Mouse (Mus musculus) thymus, adult 2 months (tissue): ENCODE results near the gene Tbx21. TPM values are rescaled to one million over a fixed set of nuclear protein-coding genes. Genes with fewer than 3 reads are reported as not detected.

Experiments used
- DNase-seq: peaks from one replicate; pipeline ENCODE4 v3.0.0; 2021
- H3K27ac ChIP-seq: fragments of 200-500 bp; 2 replicates; pipeline ENCODE4 v1.5.1; 2012; ENCODE audit warnings: low read length, control low read depth; ENCODE audit not compliant: control insufficient read depth, insufficient read depth
- H3K27me3 ChIP-seq: fragments of 200-500 bp; 2 replicates; pipeline ENCODE4 v1.6.1; 2012; ENCODE audit warnings: mild to moderate bottlenecking, low read length, moderate library complexity, mixed read lengths; ENCODE audit not compliant: control insufficient read depth, insufficient read depth
- H3K36me3 ChIP-seq: fragments of 200-500 bp; 2 replicates; pipeline ENCODE4 v1.6.1; 2012; ENCODE audit warnings: mild to moderate bottlenecking, low read length, moderate library complexity; ENCODE audit not compliant: control insufficient read depth, insufficient read depth
- H3K4me1 ChIP-seq: fragments of 200-500 bp; replicated peaks from 2 replicates; pipeline ENCODE4 v1.6.1; 2012; ENCODE audit warnings: low read length; ENCODE audit not compliant: control insufficient read depth, insufficient read depth
- H3K4me3 ChIP-seq: fragments of 200-500 bp; 2 replicates; pipeline ENCODE4 v1.5.1; 2012; ENCODE audit warnings: mild to moderate bottlenecking, low read length, control low read depth, moderate library complexity; ENCODE audit not compliant: control insufficient read depth, insufficient read depth
- CTCF ChIP-seq: fragments of 200-500 bp; IDR thresholded peaks from 2 replicates; pipeline ENCODE4 v1.5.1; 2012; ENCODE audit warnings: mild to moderate bottlenecking, control low read depth, low read length, moderate library complexity, borderline replicate concordance; ENCODE audit not compliant: control insufficient read depth, poor library complexity, insufficient read depth; ENCODE audit errors: extremely low read depth
- POLR2A ChIP-seq: fragments of 200-500 bp; IDR thresholded peaks from 2 replicates; pipeline ENCODE4 v1.6.1; 2012; ENCODE audit warnings: mild to moderate bottlenecking, low read length, control low read depth, moderate library complexity; ENCODE audit not compliant: control insufficient read depth, poor library complexity, insufficient read depth; ENCODE audit errors: extremely low read depth
- WGBS: fragments of 180-500 bp; shearing (Covaris S2); methylation state at CpG from one replicate; pipeline ENCODE4 v1.1.7; 2018; 5-methylcytosine and 5-hydroxymethylcytosine counted together
- polyA plus RNA-seq: library from polyadenylated mRNA; depleted of rRNA; stranded (reverse); fragments of >200 nt; gene quantifications from 2 replicates; pipeline ENCODE4 v1.2.3, GENCODE M21; 2012; rRNA removed

Tbx21 gene
- 4.0 TPM in 2 replicates for polyA plus RNA-seq

GRCm38 (mm10) chr11:97114671-97115601 lies at the start of gene Tbx21:
TSS of gene Tbx21 (minus strand) at chr11:97115331.
- DNase-seq: peak; percentile 42
- Histone ChIP-seq H3K36me3 (no peaks in the 10 kb centered on the region), H3K4me1 (peaks cover 19% of the 10 kb centered on the region), H3K27me3 (no peaks in the 10 kb centered on the region; the same call in 1 of the 2 replicates), H3K27ac (no peak within 1 kb of the TSS), H3K4me3 (peak within 1 kb of the TSS; percentile 56)
- 1% methylated on average over 87 of the region's 87 CpGs for WGBS
- no peak for TF ChIP-seq CTCF
- no peak for TF ChIP-seq POLR2A

DNA sequence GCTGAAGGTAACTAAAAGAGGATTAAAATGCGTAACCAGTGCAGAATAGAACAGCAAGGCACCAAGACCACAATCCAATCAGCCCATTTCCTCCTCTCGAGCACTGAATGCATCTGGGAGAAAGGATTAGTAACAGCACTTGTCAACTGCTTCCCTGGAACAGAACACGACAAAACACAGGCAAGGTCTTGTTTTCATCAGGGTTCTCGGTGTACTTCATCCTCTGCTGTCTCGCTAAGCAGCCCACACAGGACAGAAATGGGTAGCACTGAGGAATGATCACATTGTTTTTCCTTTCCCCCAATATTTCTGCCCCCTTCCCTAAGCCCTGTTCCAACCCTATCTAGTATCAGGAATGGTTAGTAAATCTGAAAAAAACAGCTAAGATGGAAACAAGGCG lies 45.2 kb upstream of the Tbx21 start:
- 82% methylated on average over 6 of the region's 6 CpGs for WGBS
- peaks cover 73% of the 10 kb centered on the region for H3K36me3 ChIP-seq
- H3K27me3 ChIP-seq: no peaks in the 10 kb centered on the region
- DNase-seq: no peak
- H3K4me3 ChIP-seq: no peak overlapping the region
- H3K4me1 ChIP-seq: peaks cover 3% of the 10 kb centered on the region
- H3K27ac ChIP-seq: no peak overlapping the region
- TF ChIP-seq CTCF (no peak), POLR2A (no peak)

GRCm38 (mm10) chr11:97156999-97157398 lies 41.9 kb upstream of the Tbx21 start:
- no peak for DNase-seq
- H3K27ac ChIP-seq: no peak overlapping the region
- no peak overlapping the region for H3K4me3 ChIP-seq
- H3K36me3 ChIP-seq: peaks cover 41% of the 10 kb centered on the region
- peaks cover 3% of the 10 kb centered on the region for H3K4me1 ChIP-seq
- 80% methylated on average over 7 of the region's 7 CpGs for WGBS
- peaks cover 3% of the 10 kb centered on the region; the same call in 1 of the 2 replicates for H3K27me3 ChIP-seq
- TF ChIP-seq CTCF: no peak
- no peak for TF ChIP-seq POLR2A

GRCm38 (mm10) chr11:97152662-97153287 lies 37.6 kb upstream of the Tbx21 start:
- peaks cover 11% of the 10 kb centered on the region for H3K4me1 ChIP-seq
- no peak overlapping the region for H3K4me3 ChIP-seq
- WGBS: 74% methylated on average over 10 of the region's 10 CpGs
- H3K36me3 ChIP-seq: peaks cover 3% of the 10 kb centered on the region
- TF ChIP-seq CTCF: 0 out of 2 replicates have a peak, but pooled peaks have one; percentile 38
- no peak for TF ChIP-seq POLR2A
- H3K27ac ChIP-seq: no peak overlapping the region
- DNase-seq: no peak
- peaks cover 11% of the 10 kb centered on the region; the same call in 1 of the 2 replicates for H3K27me3 ChIP-seq

DNA sequence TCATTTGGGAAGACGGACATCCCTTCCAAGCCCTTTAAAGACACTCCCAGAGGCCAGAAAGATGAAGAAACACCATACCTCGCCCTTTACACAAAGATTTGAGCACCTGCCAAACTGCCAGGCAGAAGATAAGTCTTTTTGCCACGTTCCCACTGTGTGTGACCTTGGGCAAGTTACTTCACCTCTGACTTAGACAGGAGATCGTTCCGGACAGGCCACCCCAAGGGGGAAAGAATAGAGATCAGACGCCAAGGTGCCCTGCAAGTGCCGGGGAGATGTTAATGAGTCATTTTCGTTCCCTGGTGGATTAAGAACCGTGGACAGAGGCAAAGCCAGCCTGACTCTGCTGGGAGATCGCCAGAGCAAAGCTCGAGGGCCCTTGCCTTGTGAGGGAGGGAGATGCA lies 36.9 kb upstream of the Tbx21 start:
- H3K4me3 ChIP-seq: no peak overlapping the region
- H3K27me3 ChIP-seq: peaks cover 11% of the 10 kb centered on the region; the same call in 1 of the 2 replicates
- no peaks in the 10 kb centered on the region for H3K36me3 ChIP-seq
- TF ChIP-seq CTCF: no peak
- H3K27ac ChIP-seq: no peak overlapping the region
- WGBS: 27% methylated on average over 11 of the region's 11 CpGs
- DNase-seq: no peak
- peaks cover 11% of the 10 kb centered on the region for H3K4me1 ChIP-seq

DNA sequence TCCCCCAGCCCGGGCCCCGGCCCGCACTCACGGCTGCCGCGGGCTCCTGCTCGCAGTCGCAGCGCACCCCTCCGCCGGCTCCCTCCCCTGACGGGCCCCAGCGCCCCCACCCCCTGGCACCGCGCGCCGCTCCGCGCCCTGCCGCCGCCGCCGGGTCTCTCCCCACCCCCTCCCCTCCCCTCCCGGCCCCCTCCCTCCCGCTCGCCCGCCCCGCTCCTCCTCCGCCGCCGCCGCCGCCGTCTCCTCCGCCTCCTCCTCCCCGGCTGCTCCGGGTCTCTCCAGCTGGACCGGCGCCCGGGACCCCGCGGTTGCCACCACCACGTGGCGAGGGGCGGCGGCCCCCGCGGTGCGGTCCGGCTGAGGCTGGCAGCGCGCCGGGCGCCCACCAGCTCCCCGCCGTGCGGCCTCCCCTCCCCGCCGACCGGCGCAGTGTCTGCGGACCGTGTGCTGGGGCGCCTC lies 36.2 kb upstream of the Tbx21 start, which contains the start of gene Tbkbp1:
Gene Tbkbp1, minus strand, starts transcription at position 153 of the 459 bp plus-strand sequence.
- no peak for DNase-seq
- no peak for TF ChIP-seq POLR2A
- TF ChIP-seq CTCF: no peak
- H3K4me3 ChIP-seq: peak within 1 kb of the TSS; percentile 36
- peaks cover 14% of the 10 kb centered on the region for H3K4me1 ChIP-seq
- H3K27me3 ChIP-seq: peaks cover 11% of the 10 kb centered on the region; the same call in 1 of the 2 replicates
- H3K27ac ChIP-seq: no peak within 1 kb of the TSS
- 1% methylated on average over 47 of the region's 64 CpGs for WGBS
- H3K36me3 ChIP-seq: no peaks in the 10 kb centered on the region
